Mouse (Mus musculus) C2C12 (cell line): ENCODE measurements around the gene Sde2. TPM values are rescaled to one million over a fixed set of nuclear protein-coding genes. Genes with fewer than 3 reads are reported as not detected.

Experiments
- H3K27me3 ChIP-seq: one replicate; pipeline ENCODE4 v1.6.1; 2011; ENCODE audit not compliant: control insufficient read depth, insufficient read depth, insufficient read length
- H3K36me3 ChIP-seq: one replicate; pipeline ENCODE4 v1.6.1; 2011; ENCODE audit not compliant: control insufficient read depth, insufficient read depth
- H3K4me3 ChIP-seq: one replicate; pipeline ENCODE4 v1.5.1; 2011; ENCODE audit warnings: mild to moderate bottlenecking, control low read depth; ENCODE audit not compliant: poor library complexity, insufficient read depth, severe bottlenecking
- H3K79me2 ChIP-seq: one replicate; pipeline ENCODE4 v1.6.1; 2011; ENCODE audit not compliant: control insufficient read depth, insufficient read depth
- H3K79me3 ChIP-seq: one replicate; pipeline ENCODE4 v1.6.1; 2011; ENCODE audit warnings: low read depth, control low read depth
- H3ac ChIP-seq: one replicate; pipeline ENCODE3; 2011; ENCODE audit warnings: low read depth; ENCODE audit not compliant: control insufficient read depth, insufficient read length
- CEBPB ChIP-seq: IDR thresholded peaks from one replicate; pipeline ENCODE4 v1.6.1; 2011; ENCODE audit warnings: low read depth, mild to moderate bottlenecking, control low read depth, moderate library complexity
- CTCF ChIP-seq: IDR thresholded peaks from one replicate; pipeline ENCODE4 v1.5.1; 2011; ENCODE audit not compliant: control insufficient read depth, insufficient read depth, insufficient read length
- FOSL1 ChIP-seq: IDR thresholded peaks from one replicate; pipeline ENCODE4 v1.8.0; 2011; ENCODE audit warnings: mild to moderate bottlenecking, low read length; ENCODE audit not compliant: poor library complexity, insufficient read depth, severe bottlenecking
- MAX ChIP-seq: IDR thresholded peaks from one replicate; pipeline ENCODE4 v1.6.1; 2011; ENCODE audit warnings: mild to moderate bottlenecking, control low read depth
- MYOD1 ChIP-seq: IDR thresholded peaks from one replicate; pipeline ENCODE4 v1.6.1; 2011; ENCODE audit warnings: low read depth; ENCODE audit not compliant: control insufficient read depth, insufficient read length
- MYOG ChIP-seq: IDR thresholded peaks from one replicate; pipeline ENCODE4 v1.6.1; 2011; ENCODE audit not compliant: control insufficient read depth, insufficient read length; ENCODE audit errors: extremely low read depth
- USF1 ChIP-seq: IDR thresholded peaks from one replicate; pipeline ENCODE4 v1.6.1; 2011; ENCODE audit warnings: low read depth, mild to moderate bottlenecking, control low read depth, moderate library complexity
- polyA plus RNA-seq: library from polyadenylated mRNA; unstranded; fragments of >200 nt; fragmentation: generic; extraction: Trizol; gene quantifications from one replicate; pipeline ENCODE4 v1.2.1, GENCODE M21; 2012; ENCODE audit warnings: missing spikeins

The Sde2 gene
- polyA plus RNA-seq, 1 experiment: 17.7 TPM

DNA sequence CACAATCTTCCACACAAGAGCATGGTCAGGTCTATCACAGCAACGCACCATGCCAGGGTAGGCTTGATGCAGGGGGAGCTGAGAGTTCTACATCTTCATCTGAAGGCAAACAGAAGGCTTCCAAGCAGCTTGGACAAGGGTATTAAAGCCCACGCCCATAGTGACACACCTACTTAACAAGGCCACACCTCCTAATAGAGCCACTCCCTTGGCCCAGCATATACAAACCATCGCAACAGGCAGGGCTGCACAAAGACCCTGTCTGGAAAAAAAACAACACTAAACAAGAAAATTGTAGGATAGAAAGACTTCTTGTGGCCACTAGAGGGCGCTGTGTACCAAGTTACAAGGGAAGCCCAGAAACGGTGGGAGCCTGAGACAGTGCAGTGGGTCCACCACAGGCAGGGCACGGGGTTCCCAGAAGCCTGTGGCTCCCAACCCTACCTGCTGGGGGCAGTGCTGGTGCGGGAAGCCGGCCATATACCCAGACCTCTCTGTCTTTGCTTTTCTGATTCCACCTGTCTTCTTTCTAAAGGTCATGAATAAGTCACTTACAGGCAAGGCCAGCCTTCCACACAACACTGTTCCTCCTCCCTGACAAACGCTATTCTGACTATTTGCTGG, 23.0 kb downstream of the Sde2 start:
- TF ChIP-seq MYOD1 (no peak), CTCF (peak; percentile 17)
- no peak overlapping the region for H3ac ChIP-seq
- H3K79me2 ChIP-seq: no peaks in the 10 kb centered on the region
- H3K36me3 ChIP-seq: no peaks in the 10 kb centered on the region
- no peaks in the 10 kb centered on the region for H3K79me3 ChIP-seq
- H3K27me3 ChIP-seq: peaks cover 12% of the 10 kb centered on the region
- H3K4me3 ChIP-seq: no peak overlapping the region

- peaks cover 12% of the 10 kb centered on the region for H3K27me3 ChIP-seq
- TF ChIP-seq FOSL1 (no peak), MAX (no peak)
These were observed 23.7 kb downstream of the Sde2 start for GRCm38 (mm10) chr1:180874615-180875014.

GRCm38 (mm10) chr1:180875126-180875525, 24.2 kb downstream of the Sde2 start:
- Histone ChIP-seq H3ac (no peak overlapping the region), H3K79me2 (no peaks in the 10 kb centered on the region), H3K27me3 (peaks cover 12% of the 10 kb centered on the region), H3K36me3 (no peaks in the 10 kb centered on the region), H3K4me3 (no peak overlapping the region), H3K79me3 (no peaks in the 10 kb centered on the region)
- no peak for TF ChIP-seq MYOD1
- TF ChIP-seq CEBPB: no peak
- TF ChIP-seq USF1: no peak
- no peak for TF ChIP-seq MAX
- no peak for TF ChIP-seq MYOG
- no peak for TF ChIP-seq FOSL1
- TF ChIP-seq CTCF: no peak

More at GRCm38 (mm10) chr1:180874615-180875014, 23.7 kb downstream of the Sde2 start:
- Histone ChIP-seq H3K4me3 (no peak overlapping the region), H3K79me2 (no peaks in the 10 kb centered on the region), H3ac (no peak overlapping the region), H3K36me3 (no peaks in the 10 kb centered on the region), H3K79me3 (no peaks in the 10 kb centered on the region)

GRCm38 (mm10) chr1:180877466-180877865, 26.5 kb downstream of the Sde2 start:
- H3K79me3 ChIP-seq: no peaks in the 10 kb centered on the region
- no peak overlapping the region for H3ac ChIP-seq
- H3K27me3 ChIP-seq: peaks cover 16% of the 10 kb centered on the region
- no peaks in the 10 kb centered on the region for H3K36me3 ChIP-seq
- H3K79me2 ChIP-seq: no peaks in the 10 kb centered on the region
- TF ChIP-seq MYOD1 (no peak), MAX (no peak), USF1 (no peak), CEBPB (no peak), FOSL1 (no peak), MYOG (no peak), CTCF (no peak)
- H3K4me3 ChIP-seq: no peak overlapping the region

DNA sequence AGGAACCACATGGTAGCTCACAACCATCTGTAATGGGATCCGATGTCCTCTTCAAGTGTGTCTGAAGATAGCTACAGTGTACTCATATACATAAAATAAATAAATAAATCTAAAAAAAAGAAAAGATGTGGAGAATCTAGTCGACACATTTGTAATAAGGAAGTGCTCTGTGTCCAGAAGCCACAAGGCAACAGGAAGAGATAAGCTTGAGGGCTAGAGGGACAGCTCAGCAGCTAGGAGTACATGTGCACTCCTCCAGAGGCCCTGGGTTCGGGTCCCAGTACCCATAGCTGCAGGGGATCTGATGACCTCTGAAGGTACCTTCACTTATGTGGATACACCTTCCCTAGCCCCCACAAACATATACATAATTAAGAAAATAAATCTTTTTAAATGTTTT, 30.8 kb downstream of the Sde2 start:
- no peak for TF ChIP-seq MAX
- no peak for TF ChIP-seq MYOG
- TF ChIP-seq MYOD1: no peak
- no peak for TF ChIP-seq CEBPB
- Histone ChIP-seq H3K27me3 (peaks cover 21% of the 10 kb centered on the region), H3K36me3 (no peaks in the 10 kb centered on the region), H3ac (no peak overlapping the region), H3K4me3 (no peak overlapping the region), H3K79me2 (no peaks in the 10 kb centered on the region), H3K79me3 (no peaks in the 10 kb centered on the region)

GRCm38 (mm10) chr1:180883731-180884130, 32.8 kb downstream of the Sde2 start:
- Histone ChIP-seq H3K79me2 (no peaks in the 10 kb centered on the region), H3K4me3 (no peak overlapping the region), H3K27me3 (peaks cover 11% of the 10 kb centered on the region), H3K36me3 (no peaks in the 10 kb centered on the region), H3ac (no peak overlapping the region), H3K79me3 (no peaks in the 10 kb centered on the region)
- TF ChIP-seq CTCF (no peak), MYOD1 (no peak)
